Mouse (Mus musculus): ENCODE data around the gene Pxt1.

DNA sequence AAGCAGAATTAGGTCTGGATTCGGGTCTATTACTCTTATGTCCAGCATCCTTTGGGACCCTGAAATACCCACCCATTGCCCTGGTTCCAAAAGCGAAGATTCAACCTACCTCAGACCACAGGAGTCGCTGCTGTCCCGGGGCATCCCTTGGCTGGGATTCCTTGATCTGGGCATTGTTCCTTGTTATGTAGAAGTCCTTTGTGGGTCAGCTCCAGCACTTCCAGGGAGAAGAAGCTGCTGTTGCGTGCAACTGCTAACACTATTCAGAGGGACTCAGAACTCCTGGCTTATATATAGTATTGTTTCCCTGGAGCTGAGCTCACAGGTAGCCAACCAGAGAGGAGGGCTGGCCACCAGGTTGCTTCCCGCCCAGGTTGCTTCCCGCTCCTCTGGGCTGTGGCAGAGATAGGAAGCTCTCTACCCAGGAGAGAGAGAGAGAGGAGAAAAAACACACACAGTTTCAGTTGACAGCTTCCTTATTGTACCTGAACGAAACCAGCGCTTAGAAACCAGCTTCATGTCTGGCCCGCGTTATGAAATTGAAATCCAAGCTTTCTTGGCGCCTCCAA is 28.5 kb downstream of the Pxt1 start, which contains the start of gene 4930539E08Rik:
- TF ChIP-seq CTCF (conservative IDR thresholded peaks at IDR 0.05; ENCODE audit: low read length): no peak
- TF ChIP-seq POU5F1 (IDR thresholded peaks at IDR 0.05; ENCODE audit: borderline replicate concordance, low read length): no peak

Measured in E14TG2a.4 (cell line).